Mouse (Mus musculus) limb, embryonic 14.5 days (tissue): ENCODE data around the gene Med21. TPM values are rescaled to one million over a fixed set of nuclear protein-coding genes. Genes with fewer than 3 reads are reported as not detected.

Source experiments
- ATAC-seq: fragments of 200-750 bp; cut with Nextera tagmentation; 2 replicates; pipeline ENCODE4 v1.8.0; 2017; ENCODE audit warnings: low read depth, moderate number of reproducible peaks, moderate TSS enrichment; ENCODE audit not compliant: low FRiP score
- DNase-seq: peaks from one replicate; pipeline ENCODE4 v3.0.0-alpha.2; 2015; ENCODE audit warnings: low spot score
- H3K27ac ChIP-seq: fragments of 300-500 bp; sonication (generic); replicated peaks from 2 replicates; pipeline ENCODE4 v1.5.1; 2014; ENCODE audit warnings: low read depth, mild to moderate bottlenecking, low read length, moderate library complexity, mixed read lengths
- H3K27me3 ChIP-seq: fragments of 300-500 bp; sonication (generic); 2 replicates; pipeline ENCODE4 v1.6.1; 2014; ENCODE audit warnings: low read length, mixed read lengths; ENCODE audit not compliant: control insufficient read depth, insufficient read depth
- H3K36me3 ChIP-seq: fragments of 300-500 bp; sonication (generic); 2 replicates; pipeline ENCODE4 v1.6.1; 2014; ENCODE audit warnings: mild to moderate bottlenecking, low read length, moderate library complexity, mixed read lengths; ENCODE audit not compliant: control insufficient read depth, insufficient read depth
- H3K4me1 ChIP-seq: fragments of 300-500 bp; sonication (generic); 2 replicates; pipeline ENCODE4 v1.6.1; 2014; ENCODE audit warnings: antibody characterized with exemption, low read length, mixed read lengths; ENCODE audit not compliant: control insufficient read depth, insufficient read depth
- H3K4me2 ChIP-seq: fragments of 300-500 bp; sonication (generic); replicated peaks from 2 replicates; pipeline ENCODE4 v1.6.1; 2014; ENCODE audit warnings: low read depth, mild to moderate bottlenecking, low read length, moderate library complexity; ENCODE audit not compliant: severe bottlenecking
- H3K4me3 ChIP-seq: fragments of 300-500 bp; sonication (generic); replicated peaks from 2 replicates; pipeline ENCODE4 v1.5.1; 2014; ENCODE audit warnings: low read length
- H3K9ac ChIP-seq: fragments of 300-500 bp; sonication (generic); 2 replicates; pipeline ENCODE4 v1.6.1; 2014; ENCODE audit warnings: mild to moderate bottlenecking, low read depth, low read length, moderate library complexity; ENCODE audit not compliant: severe bottlenecking
- H3K9me3 ChIP-seq: fragments of 300-500 bp; sonication (generic); 2 replicates; pipeline ENCODE4 v1.6.1; 2016; ENCODE audit warnings: low read length; ENCODE audit not compliant: control insufficient read depth
- POLR2A ChIP-seq: fragments of 200-500 bp; IDR thresholded peaks from 2 replicates; pipeline ENCODE4 v1.8.0; 2012; ENCODE audit warnings: inconsistent platforms, mild to moderate bottlenecking, moderate library complexity, borderline replicate concordance; ENCODE audit not compliant: insufficient read depth, insufficient read length; ENCODE audit errors: extremely low read depth
- WGBS: fragments of 180-500 bp; shearing (Covaris S2); extraction: QIAGEN DNeasy Blood & Tissue Kit; methylation state at CpG from one replicate; pipeline ENCODE4 v1.1.7; 2014; 5-methylcytosine and 5-hydroxymethylcytosine counted together
- polyA plus RNA-seq, 2 experiments: library from polyadenylated mRNA; depleted of rRNA in 1 of 2; stranded (reverse) in 1 of 2; unstranded in 1 of 2; fragments of >200 nt; fragmentation: Nextera tagmentation in 1 of 2; extraction: Ambion mirVana in 1 of 2; gene quantifications; 2 replicates each; pipeline versions ENCODE4 v1.2.1 to v1.2.3; 2012 to 2014

The Med21 gene
- polyA plus RNA-seq, 2 experiments, result 116 to 141 TPM

DNA sequence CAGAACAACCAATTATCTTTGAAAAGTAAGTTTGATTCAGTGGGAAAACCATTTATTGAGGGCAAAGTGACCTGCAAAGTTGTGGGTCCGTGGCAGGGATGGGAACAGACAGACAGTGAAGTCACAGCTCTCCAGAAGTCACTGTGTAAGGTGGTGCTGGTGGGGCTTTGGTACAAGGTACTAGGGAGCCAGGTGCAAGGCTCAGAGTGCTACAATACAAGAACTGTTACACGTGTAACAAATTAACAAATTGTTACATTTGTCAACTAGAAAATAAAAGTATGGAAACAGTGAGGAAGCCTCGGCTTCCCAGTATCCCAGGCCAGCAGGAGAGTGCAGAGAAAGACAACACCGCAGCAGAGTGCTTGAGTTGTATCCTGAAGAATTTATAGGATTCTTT, 31.3 kb downstream of the Med21 start:
- WGBS, result 79% methylated on average over 4 of the region's 4 CpGs
- no peaks in the 10 kb centered on the region for H3K27me3 ChIP-seq
- no peak for TF ChIP-seq POLR2A
- DNase-seq (no peak), ATAC-seq (no peak)
- H3K4me3 ChIP-seq, result no peak overlapping the region
- no peaks in the 10 kb centered on the region for H3K4me1 ChIP-seq
- H3K27ac ChIP-seq, result no peak overlapping the region
- H3K9me3 ChIP-seq, result no peaks in the 10 kb centered on the region
- no peaks in the 10 kb centered on the region for H3K36me3 ChIP-seq
- H3K9ac ChIP-seq, result no peak overlapping the region
- no peak overlapping the region for H3K4me2 ChIP-seq

DNA sequence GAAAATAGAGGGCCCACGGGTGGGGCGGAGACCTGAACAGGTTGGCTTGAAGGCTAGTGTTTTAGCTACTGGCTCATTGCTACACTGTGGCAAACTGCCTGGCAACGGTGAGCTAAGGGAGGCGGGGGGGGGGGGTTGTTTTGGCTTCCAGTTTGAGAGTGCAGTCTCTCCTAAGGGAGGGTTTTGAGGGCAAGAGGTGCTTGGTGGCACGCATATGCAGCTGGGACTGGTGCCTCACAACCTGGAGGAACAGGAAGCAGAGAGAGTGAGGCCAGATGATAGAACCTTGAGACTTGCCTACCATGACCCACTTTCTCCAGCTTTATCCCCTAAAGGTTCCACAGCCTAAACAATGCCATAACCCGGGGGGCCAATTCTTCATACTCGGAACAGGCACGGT, 32.1 kb downstream of the Med21 start:
- ATAC-seq (no peak), DNase-seq (no peak)
- Histone ChIP-seq H3K4me1 (no peaks in the 10 kb centered on the region), H3K4me3 (no peak overlapping the region), H3K27me3 (no peaks in the 10 kb centered on the region), H3K9ac (no peak overlapping the region), H3K36me3 (no peaks in the 10 kb centered on the region), H3K9me3 (0 out of 2 replicates have a peak, but pooled peaks cover 2% of the 10 kb centered on the region), H3K27ac (peak overlapping the region; percentile 20; the same call in 1 of the 2 replicates), H3K4me2 (no peak overlapping the region)
- WGBS, result 82% methylated on average over 8 of the region's 8 CpGs
- TF ChIP-seq POLR2A, result no peak

DNA sequence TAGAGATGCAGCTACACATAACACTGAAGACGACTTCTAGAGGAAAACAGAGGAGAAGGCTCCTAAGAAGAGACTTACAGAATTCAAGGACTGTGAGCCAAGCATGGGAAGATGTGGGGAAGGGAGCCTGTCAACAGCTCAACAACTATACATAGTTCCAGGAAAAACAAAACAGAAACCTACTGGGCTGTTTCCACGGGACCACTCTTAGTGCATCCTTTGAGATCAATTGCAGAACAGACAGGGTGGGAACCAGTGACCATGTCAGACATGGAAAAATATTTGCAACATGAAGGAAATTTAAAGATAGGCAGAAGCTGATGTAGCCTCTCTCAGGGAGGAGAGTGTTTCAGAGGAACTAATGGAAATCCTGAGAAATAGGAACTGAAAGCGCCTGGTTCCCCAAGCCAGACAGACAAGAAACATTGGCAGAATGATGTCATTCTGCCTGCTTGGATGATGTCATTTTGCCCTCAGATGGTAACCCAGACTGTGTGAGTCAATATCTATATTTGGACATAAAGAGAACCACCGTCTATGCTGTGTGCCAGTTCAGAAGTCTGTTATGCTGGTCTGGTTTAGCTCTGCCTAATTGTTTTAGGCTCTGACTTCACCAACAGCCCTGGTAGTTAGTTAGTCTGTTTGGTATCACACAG, 32.7 kb downstream of the Med21 start:
- 73% methylated on average over 4 of the region's 4 CpGs for WGBS
- Histone ChIP-seq H3K27me3 (no peaks in the 10 kb centered on the region), H3K4me3 (no peak overlapping the region), H3K9ac (no peak overlapping the region), H3K36me3 (no peaks in the 10 kb centered on the region), H3K4me2 (no peak overlapping the region), H3K9me3 (0 out of 2 replicates have a peak, but pooled peaks cover 8% of the 10 kb centered on the region), H3K4me1 (no peaks in the 10 kb centered on the region), H3K27ac (peak overlapping the region; percentile 20; the same call in 1 of the 2 replicates)
- TF ChIP-seq POLR2A, result no peak
- no peak for DNase-seq
- ATAC-seq, result no peak

- WGBS, result 80% methylated on average over 10 of the region's 10 CpGs
- Histone ChIP-seq H3K36me3 (no peaks in the 10 kb centered on the region), H3K9me3 (0 out of 2 replicates have a peak, but pooled peaks cover 8% of the 10 kb centered on the region), H3K27me3 (no peaks in the 10 kb centered on the region), H3K9ac (no peak overlapping the region), H3K4me2 (no peak overlapping the region), H3K4me3 (no peak overlapping the region), H3K27ac (no peak overlapping the region), H3K4me1 (no peaks in the 10 kb centered on the region)
- DNase-seq (no peak), ATAC-seq (no peak)
- no peak for TF ChIP-seq POLR2A
These were observed 34.6 kb downstream of the Med21 start for GRCm38 (mm10) chr6:146676904-146677303.

GRCm38 (mm10) chr6:146678136-146679070, 36.1 kb downstream of the Med21 start:
- no peak overlapping the region for H3K4me3 ChIP-seq
- H3K4me1 ChIP-seq, result no peaks in the 10 kb centered on the region
- no peak overlapping the region for H3K9ac ChIP-seq
- H3K27me3 ChIP-seq, result no peaks in the 10 kb centered on the region
- H3K27ac ChIP-seq, result no peak overlapping the region
- H3K9me3 ChIP-seq, result 0 out of 2 replicates have a peak, but pooled peaks cover 8% of the 10 kb centered on the region
- ATAC-seq, result no peak
- TF ChIP-seq POLR2A, result no peak
- WGBS, result 69% methylated on average over 10 of the region's 10 CpGs
- no peaks in the 10 kb centered on the region for H3K36me3 ChIP-seq
- H3K4me2 ChIP-seq, result no peak overlapping the region
- DNase-seq, result no peak
